In genomic region chr3:99739654-99740053, GRCm38 (mm10) we compare ENCODE assay signal across 14 mouse cellular contexts.
"Had no signal": no experiment of that assay in that cellular context is flagged by ENCODE, and none has a peak within 500 bp of the region (broad histone marks: within the 10 kb centered on the region; RNA-seq: fewer than 3 reads in every experiment).

No protein-coding gene starts in this region.

- H3K4me3 ChIP-seq: liver, embryonic 15.5 days; midbrain, embryonic 13.5 days; myocyte had no signal

- H3K36me3 ChIP-seq: liver, embryonic 15.5 days; midbrain, embryonic 13.5 days had no signal

- H3K27me3 ChIP-seq: liver, embryonic 15.5 days; midbrain, embryonic 13.5 days had no signal

- H3K4me1 ChIP-seq: liver, embryonic 15.5 days; midbrain, embryonic 13.5 days had no signal

- H3K9me3 ChIP-seq: liver, embryonic 15.5 days; midbrain, embryonic 13.5 days had no signal

- H3K27ac ChIP-seq: liver, embryonic 15.5 days; midbrain, embryonic 13.5 days; stomach, postnatal 0 days had no signal

- DNase-seq: kidney, adult 2 months; kidney, postnatal 25 days; layer of hippocampus, adult 9-11 months; layer of hippocampus, postnatal 36 days; lung, embryonic 14.5 days; lung, postnatal 10 days; lung, postnatal 4 days; thymus, postnatal 25 days had no signal

- H3K4me2 ChIP-seq: liver, embryonic 11.5 days; liver, embryonic 15.5 days; lung, embryonic 14.5 days; midbrain, embryonic 13.5 days had no signal

- H3K9ac ChIP-seq: liver, embryonic 15.5 days; lung, embryonic 14.5 days; midbrain, embryonic 13.5 days had no signal

- ATAC-seq: intestine, embryonic 16.5 days; midbrain, embryonic 13.5 days had no signal
